Mouse (Mus musculus) heart, postnatal 0 days (tissue): ENCODE data around the gene Meioc.

Experiments used
- CTCF ChIP-seq: IDR thresholded peaks from 2 replicates; pipeline ENCODE4 v1.5.1; 2016; ENCODE audit warnings: antibody characterized with exemption, control low read depth, low read depth
- EP300 ChIP-seq: IDR thresholded peaks from 2 replicates; pipeline ENCODE4 v1.6.1; 2016; ENCODE audit warnings: antibody characterized with exemption, low read depth

DNA sequence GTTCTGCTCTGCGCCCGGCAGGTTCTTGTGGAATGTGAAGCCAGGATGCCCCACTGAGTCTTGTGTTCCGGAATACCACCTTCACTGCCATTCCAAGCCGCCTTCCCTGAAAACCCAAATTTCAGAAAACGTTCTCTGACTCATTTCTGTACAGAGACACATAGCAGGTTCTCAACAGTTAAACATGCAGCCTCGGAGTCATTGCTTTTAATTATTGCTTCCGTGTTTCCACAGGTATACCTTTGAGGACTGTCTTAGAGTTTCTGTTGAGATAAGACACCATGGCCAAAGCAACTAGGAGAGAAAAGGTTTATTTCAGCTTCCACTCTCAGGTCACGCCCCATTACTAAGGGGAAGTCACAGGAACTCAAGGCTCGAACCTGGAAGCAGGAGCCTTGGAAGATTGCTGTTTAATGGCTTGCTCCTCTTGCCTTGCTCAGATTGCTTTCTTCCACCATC is 34.5 kb downstream of the Meioc start:
- TF ChIP-seq CTCF: no peak
- no peak for TF ChIP-seq EP300
